Mouse (Mus musculus) liver, embryonic 12.5 days (tissue): ENCODE results near the gene Cep112. TPM values are rescaled to one million over a fixed set of nuclear protein-coding genes. Genes with fewer than 3 reads are reported as not detected.
A peak's percentile ranks its signal among the peaks of the same experiment; 100 is the strongest.
"Not testable (repeated sequence)": the region's sequence is repeated elsewhere in the genome, so short reads cannot be mapped to it uniquely, and the experiment has no call there.

Experiments used
- ATAC-seq: fragments of 200-750 bp; cut with Nextera tagmentation; 2 replicates; pipeline ENCODE4 v1.8.0; 2017; ENCODE audit warnings: moderate number of reproducible peaks, mild to moderate bottlenecking, moderate library complexity
- H3K27ac ChIP-seq: fragments of 300-500 bp; sonication (generic); 2 replicates; pipeline ENCODE4 v1.5.1; 2016; ENCODE audit warnings: mild to moderate bottlenecking
- H3K27me3 ChIP-seq: fragments of 300-500 bp; sonication (generic); replicated peaks from 2 replicates; pipeline ENCODE4 v1.6.1; 2016; ENCODE audit warnings: mild to moderate bottlenecking, moderate library complexity
- H3K36me3 ChIP-seq: fragments of 300-500 bp; sonication (generic); 2 replicates; pipeline ENCODE4 v1.6.1; 2016; ENCODE audit warnings: mild to moderate bottlenecking, moderate library complexity
- H3K4me1 ChIP-seq: fragments of 300-500 bp; sonication (generic); 2 replicates; pipeline ENCODE4 v1.6.1; 2016
- H3K4me2 ChIP-seq: fragments of 300-500 bp; sonication (generic); 2 replicates; pipeline ENCODE4 v1.6.1; 2016; ENCODE audit warnings: mild to moderate bottlenecking, moderate library complexity
- H3K4me3 ChIP-seq: fragments of 300-500 bp; sonication (generic); 2 replicates; pipeline ENCODE4 v1.5.1; 2016; ENCODE audit warnings: mild to moderate bottlenecking, moderate library complexity
- H3K9ac ChIP-seq: fragments of 300-500 bp; sonication (generic); 2 replicates; pipeline ENCODE4 v1.6.1; 2016; ENCODE audit warnings: mild to moderate bottlenecking, moderate library complexity
- H3K9me3 ChIP-seq: fragments of 300-500 bp; sonication (generic); replicated peaks from 2 replicates; pipeline ENCODE4 v1.6.1; 2016; ENCODE audit warnings: mild to moderate bottlenecking, moderate library complexity
- WGBS: fragments of 180-500 bp; shearing (Covaris S2); methylation state at CpG from one replicate; pipeline ENCODE4 v1.1.7; 2016; ENCODE audit not compliant: insufficient replicate concordance; 5-methylcytosine and 5-hydroxymethylcytosine counted together
- polyA plus RNA-seq: library from polyadenylated mRNA; unstranded; fragments of >200 nt; fragmentation: Nextera tagmentation; extraction: Ambion mirVana; gene quantifications from 2 replicates; pipeline ENCODE4 v1.2.1, GENCODE M21; 2016

Gene Cep112
- polyA plus RNA-seq, 1 experiment from 2014 or later: 2.8 TPM

DNA sequence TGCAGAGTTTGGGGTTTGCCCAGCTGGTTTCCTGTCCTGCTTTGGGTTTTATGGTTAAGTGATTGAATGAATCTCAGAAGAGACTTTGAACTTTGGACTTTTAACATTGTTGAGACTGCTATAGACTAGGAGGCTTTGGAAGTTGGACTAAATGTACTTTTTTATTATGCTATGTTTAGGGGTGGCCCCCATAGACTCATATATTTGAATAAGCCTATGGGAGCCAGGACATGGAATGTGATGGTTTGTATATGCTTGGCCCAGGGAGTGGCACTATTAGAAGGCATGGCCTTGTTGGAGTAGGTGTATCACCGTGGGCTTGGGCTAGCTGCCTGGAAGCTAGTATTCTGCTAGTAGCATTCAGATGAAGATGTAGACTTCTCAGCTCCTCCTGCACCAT, 446.3 kb downstream of the Cep112 start:
- H3K27ac ChIP-seq, H3K4me3 ChIP-seq, H3K4me1 ChIP-seq, H3K4me2 ChIP-seq, ATAC-seq, H3K36me3 ChIP-seq, H3K9ac ChIP-seq, H3K27me3 ChIP-seq, H3K9me3 ChIP-seq: not testable (repeated sequence)
- 67% methylated on average over 1 of the region's 1 CpGs for WGBS

DNA sequence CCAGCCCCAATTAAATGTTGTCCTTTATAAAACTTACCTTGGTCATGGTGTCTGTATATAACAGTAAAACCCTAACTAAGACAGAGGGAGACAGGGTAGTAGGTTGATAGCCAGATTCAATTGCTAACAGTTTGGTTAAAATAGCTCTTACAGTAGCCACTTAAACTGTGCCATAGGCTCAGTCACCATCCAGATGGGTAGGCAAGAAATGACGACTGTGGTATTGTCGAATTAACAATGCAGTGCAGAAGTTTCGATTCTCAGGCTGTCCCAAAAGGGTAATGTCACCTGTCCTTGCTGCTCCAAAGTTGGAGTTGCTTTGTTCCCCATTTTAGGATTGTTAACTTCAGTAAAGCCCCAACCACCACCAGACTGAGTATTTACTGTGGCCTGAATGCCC, 446.8 kb downstream of the Cep112 start:
- H3K27me3 ChIP-seq: no peaks in the 10 kb centered on the region
- WGBS: 61% methylated on average over 3 of the region's 3 CpGs
- H3K36me3 ChIP-seq: no peaks in the 10 kb centered on the region
- no peaks in the 10 kb centered on the region for H3K9me3 ChIP-seq
- H3K4me2 ChIP-seq: no peak overlapping the region
- no peak for ATAC-seq
- H3K27ac ChIP-seq: no peak overlapping the region
- H3K9ac ChIP-seq: no peak overlapping the region
- H3K4me1 ChIP-seq: no peaks in the 10 kb centered on the region
- no peak overlapping the region for H3K4me3 ChIP-seq

GRCm38 (mm10) chr11:108876633-108877205, 451.7 kb downstream of the Cep112 start:
- H3K9me3 ChIP-seq: no peaks in the 10 kb centered on the region
- no peak overlapping the region for H3K27ac ChIP-seq
- no peak overlapping the region for H3K4me3 ChIP-seq
- no peak overlapping the region for H3K4me2 ChIP-seq
- no peaks in the 10 kb centered on the region for H3K36me3 ChIP-seq
- no peaks in the 10 kb centered on the region for H3K27me3 ChIP-seq
- WGBS: 66% methylated on average over 7 of the region's 7 CpGs
- no peak for ATAC-seq
- no peak overlapping the region for H3K9ac ChIP-seq
- no peaks in the 10 kb centered on the region for H3K4me1 ChIP-seq

DNA sequence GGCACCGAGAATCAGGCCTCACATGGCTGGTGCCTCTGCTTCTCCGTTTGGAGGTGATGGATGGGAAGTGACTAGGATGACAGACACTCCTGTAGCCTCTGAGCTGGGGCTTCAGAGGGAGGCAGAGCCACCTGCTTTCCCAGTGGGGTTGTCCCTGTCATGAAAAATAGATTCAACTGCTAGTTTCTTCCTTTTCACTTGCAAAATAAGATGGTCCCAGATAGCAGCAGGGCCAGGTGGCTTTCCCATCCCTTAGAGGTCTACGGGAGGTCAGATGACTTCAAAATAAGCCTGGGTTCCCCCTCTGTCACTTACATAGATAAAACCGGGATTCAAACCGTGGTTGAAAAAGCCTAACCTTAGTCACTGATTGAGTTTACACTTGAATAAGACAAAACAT, 452.5 kb downstream of the Cep112 start:
- H3K9ac ChIP-seq: no peak overlapping the region
- H3K4me3 ChIP-seq: no peak overlapping the region
- no peaks in the 10 kb centered on the region for H3K4me1 ChIP-seq
- H3K36me3 ChIP-seq: no peaks in the 10 kb centered on the region
- no peak for ATAC-seq
- H3K9me3 ChIP-seq: no peaks in the 10 kb centered on the region
- no peak overlapping the region for H3K4me2 ChIP-seq
- no peak overlapping the region for H3K27ac ChIP-seq
- no peaks in the 10 kb centered on the region for H3K27me3 ChIP-seq
- 58% methylated on average over 5 of the region's 5 CpGs for WGBS

- H3K4me2 ChIP-seq: no peak overlapping the region
- no peak overlapping the region for H3K9ac ChIP-seq
- H3K36me3 ChIP-seq: no peaks in the 10 kb centered on the region
- H3K4me1 ChIP-seq: no peaks in the 10 kb centered on the region
- no peak overlapping the region for H3K27ac ChIP-seq
- no peaks in the 10 kb centered on the region for H3K27me3 ChIP-seq
- no peak for ATAC-seq
- 55% methylated on average over 4 of the region's 4 CpGs for WGBS
- H3K9me3 ChIP-seq: no peaks in the 10 kb centered on the region
- no peak overlapping the region for H3K4me3 ChIP-seq
These were observed 455.6 kb downstream of the Cep112 start for GRCm38 (mm10) chr11:108880546-108880945.

GRCm38 (mm10) chr11:108881662-108882061, 456.7 kb downstream of the Cep112 start:
- H3K9ac ChIP-seq: no peak overlapping the region
- no peak for ATAC-seq
- H3K4me3 ChIP-seq: no peak overlapping the region
- H3K4me1 ChIP-seq: no peaks in the 10 kb centered on the region
- no peak overlapping the region for H3K4me2 ChIP-seq
- no peaks in the 10 kb centered on the region for H3K9me3 ChIP-seq
- no peaks in the 10 kb centered on the region for H3K36me3 ChIP-seq
- H3K27ac ChIP-seq: no peak overlapping the region
- no peaks in the 10 kb centered on the region for H3K27me3 ChIP-seq
- 72% methylated on average over 5 of the region's 5 CpGs for WGBS

DNA sequence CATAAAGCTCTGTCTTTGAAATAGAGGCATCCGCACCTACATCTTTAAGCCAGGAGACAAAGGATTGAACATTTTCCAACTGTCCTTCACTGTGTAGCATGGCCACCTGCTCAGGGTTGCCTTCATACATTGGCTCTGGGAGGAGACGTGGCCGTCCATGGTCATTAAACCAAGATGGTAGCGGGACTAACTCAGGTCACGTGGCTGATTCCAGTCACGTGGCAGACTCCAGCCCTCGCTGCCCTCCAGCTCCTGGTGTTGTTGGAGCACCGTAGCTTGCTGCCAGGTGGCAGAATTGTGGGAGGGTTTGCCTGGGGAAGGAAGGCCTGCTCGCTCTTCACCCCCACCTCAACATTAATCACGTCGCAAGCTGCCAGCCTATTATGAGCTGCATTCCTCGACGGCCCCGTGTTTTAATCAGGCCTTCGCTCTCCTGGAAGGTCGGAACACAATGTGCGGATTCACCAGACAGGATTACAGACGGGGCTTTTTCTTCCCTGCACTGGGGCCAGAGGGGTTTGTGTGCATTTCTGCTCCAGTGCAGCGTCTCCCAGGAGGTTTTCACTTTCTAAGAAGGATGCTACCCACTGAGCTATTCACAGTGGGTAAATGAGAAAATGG, 460.4 kb downstream of the Cep112 start:
- H3K4me3 ChIP-seq: no peak overlapping the region
- no peak overlapping the region for H3K9ac ChIP-seq
- 70% methylated on average over 19 of the region's 19 CpGs for WGBS
- no peak overlapping the region for H3K4me2 ChIP-seq
- H3K27me3 ChIP-seq: peaks cover 19% of the 10 kb centered on the region
- no peak overlapping the region for H3K27ac ChIP-seq
- no peaks in the 10 kb centered on the region for H3K9me3 ChIP-seq
- no peak for ATAC-seq
- H3K4me1 ChIP-seq: no peaks in the 10 kb centered on the region
- no peaks in the 10 kb centered on the region for H3K36me3 ChIP-seq

- Histone ChIP-seq H3K9me3 (no peaks in the 10 kb centered on the region), H3K4me3 (no peak overlapping the region), H3K9ac (no peak overlapping the region), H3K4me2 (no peak overlapping the region), H3K27me3 (peaks cover 26% of the 10 kb centered on the region), H3K4me1 (no peaks in the 10 kb centered on the region), H3K36me3 (no peaks in the 10 kb centered on the region), H3K27ac (no peak overlapping the region)
- WGBS: 53% methylated on average over 8 of the region's 8 CpGs
- ATAC-seq: no peak
These were observed 461.1 kb downstream of the Cep112 start for GRCm38 (mm10) chr11:108886060-108886459.

DNA sequence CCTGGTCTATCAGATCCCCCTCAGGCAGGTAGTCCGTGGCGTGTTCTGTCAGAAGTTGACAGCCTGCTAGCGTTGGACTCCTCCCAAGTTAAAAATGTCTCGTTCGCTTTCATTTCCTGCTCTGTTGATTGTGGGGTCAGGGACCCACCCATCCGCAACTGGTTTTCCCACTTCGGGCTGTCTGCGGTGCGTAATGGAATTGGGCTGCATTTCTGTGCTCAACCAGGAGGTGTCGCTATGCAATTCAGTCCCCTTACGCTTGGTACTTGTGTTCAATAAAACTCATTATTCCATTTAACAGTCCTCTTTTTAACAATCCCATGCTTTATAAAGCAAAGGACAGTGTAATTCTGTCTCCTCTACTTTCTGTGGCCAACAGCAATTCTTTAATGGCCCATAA, 464.1 kb downstream of the Cep112 start:
- Histone ChIP-seq H3K27ac (no peak overlapping the region), H3K9ac (no peak overlapping the region), H3K9me3 (no peaks in the 10 kb centered on the region), H3K4me1 (no peaks in the 10 kb centered on the region), H3K4me3 (no peak overlapping the region), H3K4me2 (no peak overlapping the region), H3K36me3 (no peaks in the 10 kb centered on the region), H3K27me3 (peaks cover 55% of the 10 kb centered on the region)
- 22% methylated on average over 11 of the region's 11 CpGs for WGBS
- no peak for ATAC-seq

DNA sequence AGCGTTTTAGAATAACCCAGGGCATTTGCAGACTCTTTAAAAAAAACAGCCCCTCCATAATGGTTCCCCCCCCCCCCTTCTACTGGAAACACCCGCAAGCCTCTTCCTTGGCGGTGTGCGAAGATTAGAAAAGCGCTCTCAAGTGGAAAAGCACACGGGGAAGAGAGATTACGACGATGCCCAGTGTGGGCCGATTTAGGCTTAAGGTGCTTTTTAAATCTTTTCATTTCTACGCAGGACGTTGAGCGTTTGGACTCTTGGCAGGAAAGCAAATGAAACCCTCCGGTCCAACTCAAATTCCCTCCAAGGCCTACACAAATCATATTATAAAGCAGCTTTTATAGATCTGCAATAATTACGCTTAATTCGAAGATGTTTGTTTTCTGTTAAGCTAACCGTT, 465.6 kb downstream of the Cep112 start:
- ATAC-seq: no peak
- Histone ChIP-seq H3K36me3 (no peaks in the 10 kb centered on the region), H3K27ac (no peak overlapping the region), H3K9ac (no peak overlapping the region), H3K4me1 (no peaks in the 10 kb centered on the region), H3K4me3 (no peak overlapping the region), H3K4me2 (peak overlapping the region; percentile 41), H3K9me3 (no peaks in the 10 kb centered on the region), H3K27me3 (peaks cover 58% of the 10 kb centered on the region)
- 35% methylated on average over 16 of the region's 16 CpGs for WGBS

DNA sequence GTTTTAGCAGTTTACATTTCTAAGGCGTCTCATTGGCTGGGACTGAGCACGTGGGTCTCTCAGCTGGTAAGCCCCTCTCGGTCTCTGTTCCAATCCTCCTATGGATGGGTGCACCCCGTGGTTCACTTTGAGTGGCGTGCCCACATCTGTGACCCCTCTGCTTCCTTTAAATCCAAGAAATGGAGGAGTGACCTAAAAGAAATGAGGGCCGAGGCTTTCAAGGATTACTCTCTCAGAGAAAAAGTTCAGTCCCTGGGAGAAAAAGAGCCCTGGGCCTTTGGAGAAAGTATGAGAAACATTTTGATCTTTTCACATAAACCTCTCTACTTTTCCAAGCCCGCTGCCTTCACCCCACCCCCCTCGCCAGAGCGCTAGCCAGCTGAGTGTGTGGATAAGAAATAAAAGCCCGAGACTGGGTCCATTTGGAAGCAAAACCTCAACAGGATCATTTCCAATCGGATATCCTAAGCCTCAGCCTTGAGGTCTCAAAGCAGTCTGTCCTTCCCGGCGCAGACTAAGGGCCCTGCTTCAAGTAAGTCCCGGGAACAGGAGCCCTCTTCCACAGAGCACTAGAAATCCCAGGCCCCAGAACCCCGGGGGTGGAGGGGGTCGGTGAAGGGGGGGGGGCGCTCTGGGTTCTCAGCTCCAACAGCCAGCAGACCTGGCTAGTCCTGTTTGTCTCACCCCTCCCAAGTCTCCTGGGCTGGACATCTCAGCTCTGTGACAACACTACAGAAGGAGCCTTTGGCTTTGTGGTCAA, 466.3 kb downstream of the Cep112 start:
- peak overlapping the region; percentile 16; the same call in 1 of the 2 replicates for H3K4me3 ChIP-seq
- 5% methylated on average over 17 of the region's 17 CpGs for WGBS
- no peak overlapping the region for H3K9ac ChIP-seq
- peak overlapping the region; percentile 41 for H3K4me2 ChIP-seq
- H3K27me3 ChIP-seq: peaks cover 58% of the 10 kb centered on the region
- no peaks in the 10 kb centered on the region for H3K4me1 ChIP-seq
- H3K36me3 ChIP-seq: no peaks in the 10 kb centered on the region
- H3K9me3 ChIP-seq: no peaks in the 10 kb centered on the region
- ATAC-seq: no peak
- no peak overlapping the region; the same call in 1 of the 2 replicates for H3K27ac ChIP-seq

- no peak overlapping the region for H3K9ac ChIP-seq
- H3K27ac ChIP-seq: no peak overlapping the region
- 5% methylated on average over 21 of the region's 21 CpGs for WGBS
- no peaks in the 10 kb centered on the region for H3K36me3 ChIP-seq
- peaks cover 58% of the 10 kb centered on the region for H3K27me3 ChIP-seq
- no peak overlapping the region for H3K4me3 ChIP-seq
- H3K9me3 ChIP-seq: no peaks in the 10 kb centered on the region
- peak overlapping the region; percentile 41 for H3K4me2 ChIP-seq
- no peak for ATAC-seq
- no peaks in the 10 kb centered on the region for H3K4me1 ChIP-seq
These were observed 466.9 kb downstream of the Cep112 start for GRCm38 (mm10) chr11:108891871-108892380.
